Mouse (Mus musculus) left cerebral cortex, adult 8-10 months (tissue): Measurements from ENCODE around the gene Wnt8b. TPM values are rescaled to one million over a fixed set of nuclear protein-coding genes. Genes with fewer than 3 reads are reported as not detected.

Experiments used
- DNase-seq, 2 experiments: peaks; one replicate each; pipeline ENCODE4 v3.0.0; 2022; ENCODE audit warnings: low spot score in 2 of 2
- total RNA-seq, 4 experiments: library from RNA; stranded (reverse); gene quantifications; 2 replicates each; pipeline ENCODE4 v1.2.4; 2022

Gene Wnt8b
- total RNA-seq, 4 experiments from 2014 or later, result 0.30 to 0.78 (median 0.58) TPM

DNA sequence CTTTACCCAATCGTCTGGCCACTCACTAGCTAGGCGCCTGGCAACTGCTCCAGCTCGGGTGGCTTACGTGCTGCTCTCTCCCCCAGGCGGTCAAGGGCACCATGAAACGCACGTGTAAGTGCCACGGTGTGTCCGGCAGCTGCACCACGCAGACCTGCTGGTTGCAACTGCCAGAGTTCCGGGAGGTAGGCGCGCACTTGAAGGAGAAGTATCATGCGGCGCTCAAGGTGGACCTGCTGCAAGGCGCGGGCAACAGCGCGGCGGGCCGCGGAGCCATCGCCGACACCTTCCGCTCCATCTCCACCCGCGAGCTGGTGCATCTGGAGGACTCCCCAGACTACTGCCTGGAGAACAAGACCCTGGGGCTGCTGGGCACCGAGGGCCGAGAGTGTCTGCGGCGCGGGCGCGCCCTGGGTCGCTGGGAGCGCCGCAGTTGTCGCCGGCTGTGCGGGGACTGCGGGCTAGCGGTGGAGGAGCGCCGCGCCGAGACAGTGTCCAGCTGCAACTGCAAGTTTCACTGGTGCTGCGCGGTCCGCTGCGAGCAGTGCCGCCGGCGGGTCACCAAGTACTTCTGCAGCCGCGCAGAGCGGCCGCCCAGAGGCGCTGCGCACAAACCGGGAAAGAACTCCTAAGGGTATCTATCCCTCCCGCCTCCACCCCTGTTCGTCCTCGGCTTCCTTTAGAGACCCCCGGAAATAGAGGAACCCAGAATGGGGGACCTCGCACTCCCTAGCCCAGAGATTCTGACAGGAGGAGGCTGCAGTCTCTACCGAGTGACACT lies 18.4 kb downstream of the Wnt8b start:
- peak in 1 of 2 experiments; percentile 10 for DNase-seq

DNA sequence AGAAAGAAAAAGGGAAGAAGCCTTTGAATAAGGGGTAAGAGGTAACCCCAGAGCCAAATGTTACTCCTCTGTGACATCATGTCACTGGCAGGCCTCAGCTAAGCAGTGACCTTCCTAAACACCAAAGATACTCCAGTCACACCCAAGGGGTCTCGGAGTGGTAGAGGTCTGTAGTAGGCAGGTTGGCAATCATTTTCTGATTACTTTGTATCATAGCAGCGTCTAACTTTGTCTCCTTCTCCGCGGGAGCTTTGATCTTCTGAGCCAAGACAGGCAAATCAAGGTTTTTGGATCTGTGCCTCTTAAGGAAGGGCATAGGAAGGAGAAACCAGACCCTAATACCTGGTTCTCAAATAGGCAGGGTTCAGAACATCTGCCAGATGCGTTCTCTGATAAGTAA lies 19.3 kb downstream of the Wnt8b start:
- DNase-seq, result no peak

DNA sequence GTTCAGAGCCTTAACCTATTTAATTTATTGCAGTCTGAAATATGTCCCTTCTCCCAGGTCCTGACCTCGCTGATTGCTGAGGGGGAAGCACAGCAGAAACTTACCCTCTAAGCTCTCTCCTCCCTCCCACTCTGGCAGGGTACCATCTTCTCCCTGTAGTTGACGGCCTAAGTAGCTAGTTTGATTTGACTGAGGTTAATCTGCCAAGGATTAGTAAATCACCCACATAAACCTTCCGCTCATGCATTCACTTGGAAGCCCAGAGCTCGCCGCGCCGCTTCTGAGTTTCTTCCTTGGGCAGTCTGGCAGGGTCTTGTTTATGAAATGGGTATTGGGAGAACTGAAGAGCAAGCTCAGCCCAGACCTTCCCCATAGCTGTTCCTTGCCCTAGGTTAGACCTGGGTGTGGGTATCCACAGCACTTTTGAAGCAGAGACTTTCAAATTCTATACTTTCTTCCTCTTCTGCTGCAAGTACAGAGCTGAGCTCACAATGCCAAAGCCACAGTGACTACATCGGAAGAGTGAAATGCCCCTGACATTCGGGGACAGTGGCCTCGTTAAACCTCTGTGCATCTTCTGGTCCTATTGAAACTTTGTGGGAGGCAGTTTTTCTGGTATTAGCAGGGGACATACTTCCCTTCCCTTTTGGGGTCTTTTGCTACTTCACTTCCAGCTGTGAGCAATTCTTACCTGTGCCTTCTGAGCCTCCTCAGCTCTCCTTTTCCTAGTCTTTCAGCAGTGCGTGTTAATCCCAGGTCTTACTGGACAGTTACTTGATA lies 20.0 kb downstream of the Wnt8b start:
- DNase-seq, result no peak

DNA sequence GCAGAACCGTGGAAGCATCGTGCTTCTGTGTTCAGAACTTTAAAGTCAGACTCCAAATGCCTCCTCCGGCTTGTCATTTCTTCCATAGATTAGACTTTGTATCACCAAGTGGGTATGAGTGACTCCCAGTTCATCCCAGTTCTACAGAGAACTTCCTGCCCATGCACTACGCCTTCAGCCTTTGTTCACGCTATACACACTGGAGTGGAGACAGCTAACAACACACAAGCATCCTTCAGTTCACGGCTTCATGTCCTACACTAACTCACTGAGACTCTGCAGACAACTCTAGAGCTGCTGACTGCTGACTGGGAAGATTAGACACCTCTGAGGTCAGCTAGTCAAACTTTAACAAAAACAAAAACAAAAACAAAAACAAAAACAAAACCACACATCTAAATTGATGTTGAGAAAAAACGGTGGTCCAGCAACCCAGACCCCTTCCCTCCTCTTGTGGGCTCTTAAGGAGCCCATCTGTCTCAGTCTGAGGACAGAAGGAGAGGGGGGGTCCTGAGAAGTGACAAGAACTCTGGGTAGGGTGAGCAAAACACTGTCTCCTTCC lies 20.7 kb downstream of the Wnt8b start:
- no peak for DNase-seq

DNA sequence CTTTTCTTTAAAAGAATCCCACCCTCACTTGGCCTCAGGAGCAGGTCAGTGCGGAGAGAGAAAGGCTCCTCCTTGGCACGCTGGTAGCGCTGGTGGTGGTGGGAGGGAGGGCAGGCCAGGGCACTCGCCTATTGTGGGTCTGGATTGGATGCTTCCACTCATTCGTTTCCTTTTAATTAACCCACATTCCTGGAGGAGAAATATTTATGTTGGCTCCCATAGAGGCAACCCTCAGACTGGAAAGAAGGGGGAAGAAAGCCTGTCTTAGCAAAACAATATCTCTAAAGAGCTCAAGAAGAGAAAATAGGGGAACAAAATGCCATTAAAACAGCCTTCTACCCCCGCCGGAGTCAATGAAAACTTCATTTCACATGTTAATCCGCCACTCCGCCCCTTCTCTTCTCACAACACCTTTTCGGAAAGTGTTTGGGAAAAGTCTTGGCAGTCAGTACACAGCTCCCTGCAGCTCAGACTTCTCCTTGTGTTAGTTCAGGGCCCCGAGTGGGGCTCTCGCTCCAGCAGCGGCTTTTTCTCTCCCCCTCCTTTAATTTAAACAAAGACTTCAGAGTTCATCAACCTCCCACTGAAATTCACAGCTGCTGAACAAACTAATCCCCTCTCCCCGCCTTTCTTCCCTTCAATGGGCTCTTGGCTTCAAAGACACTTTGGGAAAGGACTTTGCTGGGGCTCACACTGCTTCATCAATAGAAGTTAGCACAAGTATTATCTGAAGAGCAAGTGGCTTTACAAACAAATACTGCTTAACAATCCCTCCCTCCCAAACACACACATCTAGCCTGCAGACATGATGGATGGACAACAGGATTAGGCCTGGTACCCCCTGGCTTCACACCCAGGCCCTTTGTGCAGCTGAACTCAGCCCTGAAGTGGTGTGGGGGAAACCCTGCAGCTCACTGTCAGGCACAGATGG lies 21.5 kb downstream of the Wnt8b start:
- DNase-seq, result no peak

DNA sequence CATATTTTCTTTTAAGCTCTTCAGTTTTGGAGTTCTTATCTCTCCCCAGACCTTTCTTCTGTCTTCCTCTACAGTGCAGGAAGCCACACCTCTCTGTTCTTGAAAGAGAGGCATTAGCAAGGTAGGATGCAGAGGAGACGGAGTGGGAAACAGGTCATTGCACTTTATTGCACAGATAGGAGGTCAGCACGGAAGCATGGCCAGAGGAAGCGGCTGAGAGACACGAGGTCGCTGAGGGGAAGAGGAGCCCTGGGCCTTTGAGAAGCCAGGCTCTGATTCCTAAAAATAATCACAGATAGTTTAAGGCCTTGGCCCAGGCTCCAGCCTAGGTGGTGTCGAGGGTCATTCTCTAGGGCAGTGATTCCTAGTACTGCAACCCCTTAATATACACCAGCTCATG lies 22.5 kb downstream of the Wnt8b start:
- DNase-seq, result no peak

DNA sequence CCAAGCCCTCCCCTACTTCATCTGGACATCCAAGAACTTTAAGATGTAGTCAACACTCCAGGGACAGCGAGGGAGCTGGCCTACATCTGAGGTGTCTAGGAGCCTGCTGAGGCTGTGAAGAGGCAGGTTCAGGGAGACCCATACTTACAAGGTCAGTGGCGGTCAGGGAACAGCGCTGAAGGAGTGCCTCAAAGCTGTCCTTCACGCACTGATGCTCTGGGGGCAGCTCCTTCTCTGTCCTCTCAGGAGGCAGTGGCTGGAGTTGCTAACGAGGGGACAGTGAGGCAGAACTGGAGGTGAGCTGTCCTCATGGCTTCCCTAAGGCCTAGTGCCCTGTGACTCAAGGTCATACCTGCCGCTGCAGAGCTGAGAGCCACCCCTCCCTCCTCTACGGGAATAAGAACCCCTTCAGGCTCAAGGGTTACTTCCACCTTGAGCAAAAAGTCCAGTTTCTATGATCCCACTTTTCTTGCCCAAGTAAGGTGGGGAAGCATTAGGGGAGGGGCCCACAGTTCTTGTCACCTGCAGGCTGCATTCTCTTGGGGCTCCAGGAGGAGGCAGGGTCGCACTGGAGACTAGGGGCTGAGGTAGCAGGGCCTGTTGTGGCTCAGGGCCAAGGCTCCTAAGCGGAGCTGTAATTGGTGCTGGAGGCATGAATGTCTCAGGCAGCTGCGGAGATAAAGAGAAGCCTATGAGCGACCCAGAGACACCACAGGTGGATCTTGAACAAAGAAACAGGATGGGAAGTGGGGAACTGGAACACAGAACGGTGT lies 24.9 kb downstream of the Wnt8b start:
- no peak for DNase-seq

DNA sequence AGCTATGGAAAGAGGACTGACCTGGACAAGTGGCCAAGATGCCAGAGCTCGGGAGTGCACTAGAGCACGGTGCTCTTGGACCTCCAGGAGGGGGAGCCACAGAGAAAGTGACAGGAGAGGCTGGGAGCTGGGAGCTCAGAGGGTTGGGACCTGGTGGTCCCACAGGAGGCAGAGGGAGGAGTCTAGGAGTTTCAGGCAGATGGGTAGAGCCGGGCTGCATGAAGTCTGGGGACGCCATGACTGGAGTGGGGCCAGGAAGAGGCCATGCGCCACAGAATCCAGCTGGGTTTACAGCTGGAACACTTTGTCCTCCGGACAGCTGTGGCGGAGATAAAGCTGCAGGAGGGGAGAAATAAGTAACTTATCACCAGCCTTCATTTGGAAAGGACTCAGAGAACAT lies 25.9 kb downstream of the Wnt8b start:
- DNase-seq, result no peak

DNA sequence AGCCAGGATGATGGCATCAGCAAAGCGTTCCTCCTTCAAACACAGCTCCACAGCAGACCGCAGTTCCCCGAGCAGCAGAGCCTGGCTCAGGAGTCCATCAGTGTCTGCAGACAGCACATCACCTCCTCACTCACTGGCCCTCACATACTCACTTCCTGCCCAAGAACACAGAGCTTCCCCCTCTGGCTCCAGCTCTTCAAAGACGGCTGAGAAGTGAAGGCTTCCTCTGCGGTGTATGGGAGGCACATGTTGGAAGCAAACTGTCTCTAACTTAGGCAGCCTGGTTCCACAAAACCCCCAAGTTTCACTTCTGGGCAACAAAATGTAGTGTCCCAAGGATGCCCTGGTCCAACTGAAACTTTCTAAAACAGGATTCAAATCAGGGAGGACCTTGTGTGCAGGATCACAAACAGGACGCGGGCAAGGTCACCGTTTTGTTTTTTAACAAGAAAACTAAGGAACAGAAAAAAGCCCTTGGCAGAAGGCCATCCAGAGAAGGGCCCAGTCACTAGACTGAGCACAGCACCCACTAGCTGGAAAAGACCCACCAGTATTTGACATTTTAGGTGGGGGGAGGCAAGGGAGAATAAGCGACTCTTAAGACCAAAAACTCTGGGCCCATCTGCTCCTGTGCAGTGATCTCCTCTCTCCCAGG lies 32.4 kb downstream of the Wnt8b start:
- no peak for DNase-seq

DNA sequence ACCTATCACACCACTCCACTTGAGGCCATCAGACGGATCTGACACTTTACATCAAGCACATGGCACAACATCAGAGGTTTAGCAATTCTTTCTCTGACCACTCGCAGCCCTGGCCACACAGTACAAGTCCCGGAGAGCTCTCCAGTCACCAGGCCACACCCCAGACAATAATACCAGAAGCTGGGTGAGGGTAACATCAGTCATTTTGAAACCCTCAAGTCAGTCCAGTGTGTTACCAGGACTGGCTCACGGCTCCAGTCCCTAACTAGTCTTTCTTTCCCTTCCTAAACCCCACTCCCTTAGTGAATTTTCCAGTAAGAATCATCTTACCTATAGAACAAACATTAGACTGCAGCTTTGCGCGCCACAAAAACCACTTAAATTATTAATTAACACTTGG lies 36.7 kb downstream of the Wnt8b start:
- no peak for DNase-seq

DNA sequence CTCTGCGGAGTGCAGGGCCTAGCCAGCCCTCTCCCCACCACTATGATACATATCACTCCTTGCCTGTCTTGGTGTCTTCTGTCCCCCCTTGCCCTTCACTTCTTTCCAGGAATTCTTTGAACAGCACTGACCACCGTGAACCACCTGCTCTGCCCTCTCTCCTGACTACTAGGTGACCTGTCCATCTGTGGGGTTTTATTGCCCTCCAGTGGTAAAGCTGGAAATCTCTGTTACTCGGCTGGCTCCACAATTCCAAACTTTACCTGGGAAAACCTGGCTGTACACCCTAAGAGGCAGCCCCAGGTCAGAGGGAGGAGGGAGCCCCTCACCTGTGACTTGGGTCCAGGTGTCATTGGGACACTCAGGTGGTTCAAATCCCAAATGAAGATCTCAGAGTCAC lies 42.1 kb downstream of the Wnt8b start:
- no peak for DNase-seq

DNA sequence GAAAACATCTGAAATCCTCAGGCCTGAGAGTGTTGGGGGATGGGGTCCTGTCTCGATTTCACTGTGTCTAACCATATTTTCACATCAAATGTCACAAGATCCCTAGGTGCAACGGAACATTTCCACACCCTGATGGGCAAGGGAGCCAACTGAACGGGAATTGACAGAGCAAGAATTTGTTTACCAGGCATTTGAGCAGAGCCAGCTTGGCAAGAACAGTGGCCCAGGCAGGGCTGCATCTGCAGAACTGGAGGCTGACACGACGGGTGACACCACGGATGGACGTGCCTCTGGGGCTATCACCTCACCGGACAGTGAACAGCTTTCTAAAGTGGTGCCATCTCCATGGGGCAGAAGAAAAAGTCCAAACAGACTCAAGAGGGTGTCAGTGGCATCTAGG lies 44.1 kb downstream of the Wnt8b start:
- DNase-seq, result no peak

DNA sequence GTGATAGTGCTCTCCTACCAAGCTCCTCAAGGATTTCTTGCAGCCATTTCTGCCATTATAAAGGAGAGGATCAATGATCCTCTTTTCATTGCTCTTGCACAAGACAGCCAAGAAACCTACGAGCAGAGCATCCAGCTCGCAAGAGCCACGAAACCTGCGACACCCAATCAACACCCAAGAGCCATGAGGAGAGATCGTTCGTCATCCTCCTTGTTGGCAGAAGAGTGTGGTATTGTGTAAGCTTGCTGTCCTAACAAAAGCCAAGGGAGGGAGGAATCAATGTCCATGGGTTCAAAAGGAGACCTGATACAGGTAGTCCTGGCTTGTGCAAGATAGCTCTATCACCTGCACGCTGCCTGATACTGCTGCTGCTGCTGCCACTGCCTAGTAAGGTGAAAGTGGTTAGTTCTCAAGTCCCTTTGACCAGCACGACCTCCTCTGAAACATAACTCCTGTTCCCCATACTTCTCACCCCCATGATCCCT lies 49.5 kb downstream of the Wnt8b start:
- DNase-seq, result no peak

DNA sequence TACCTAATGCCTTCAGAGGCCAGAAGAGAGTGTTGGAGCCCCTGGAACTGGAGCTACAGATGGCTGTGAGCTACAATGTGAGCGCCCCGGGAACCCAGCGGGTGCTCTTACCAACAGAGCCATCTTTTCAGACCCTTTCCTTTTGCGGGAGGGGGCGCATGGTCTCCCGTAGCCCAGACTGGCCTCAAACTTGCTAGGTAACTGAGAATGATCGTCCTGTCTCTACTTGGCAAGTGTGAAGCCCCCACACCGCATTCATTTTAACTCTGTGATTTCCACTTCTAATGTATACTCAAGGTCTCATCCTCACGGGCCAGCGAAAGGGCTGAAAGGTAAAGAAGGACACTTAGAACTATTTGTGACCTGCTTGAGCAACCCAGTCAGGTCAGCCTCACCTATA lies 51.1 kb downstream of the Wnt8b start:
- no peak for DNase-seq

DNA sequence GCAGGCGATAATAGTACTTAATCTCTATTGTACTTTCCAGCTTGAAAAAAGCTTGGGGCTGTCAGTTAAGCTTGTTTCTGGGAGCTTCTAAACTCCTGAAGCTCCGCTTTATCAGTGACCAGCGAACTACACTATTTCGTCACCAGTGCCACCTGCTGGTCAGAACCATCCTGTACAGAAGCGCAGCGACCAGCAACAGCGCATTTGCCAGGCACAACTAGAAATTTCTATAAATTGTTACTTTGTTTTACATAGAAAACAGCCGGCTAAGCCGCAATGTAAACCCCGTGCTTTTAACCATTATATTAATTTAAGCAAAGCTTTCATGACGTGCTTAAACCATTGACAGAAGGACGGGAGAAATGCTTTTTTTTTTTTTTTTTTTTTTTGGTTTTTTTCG lies 51.5 kb downstream of the Wnt8b start:
- peak in 1 of 2 experiments; percentile 32 for DNase-seq

DNA sequence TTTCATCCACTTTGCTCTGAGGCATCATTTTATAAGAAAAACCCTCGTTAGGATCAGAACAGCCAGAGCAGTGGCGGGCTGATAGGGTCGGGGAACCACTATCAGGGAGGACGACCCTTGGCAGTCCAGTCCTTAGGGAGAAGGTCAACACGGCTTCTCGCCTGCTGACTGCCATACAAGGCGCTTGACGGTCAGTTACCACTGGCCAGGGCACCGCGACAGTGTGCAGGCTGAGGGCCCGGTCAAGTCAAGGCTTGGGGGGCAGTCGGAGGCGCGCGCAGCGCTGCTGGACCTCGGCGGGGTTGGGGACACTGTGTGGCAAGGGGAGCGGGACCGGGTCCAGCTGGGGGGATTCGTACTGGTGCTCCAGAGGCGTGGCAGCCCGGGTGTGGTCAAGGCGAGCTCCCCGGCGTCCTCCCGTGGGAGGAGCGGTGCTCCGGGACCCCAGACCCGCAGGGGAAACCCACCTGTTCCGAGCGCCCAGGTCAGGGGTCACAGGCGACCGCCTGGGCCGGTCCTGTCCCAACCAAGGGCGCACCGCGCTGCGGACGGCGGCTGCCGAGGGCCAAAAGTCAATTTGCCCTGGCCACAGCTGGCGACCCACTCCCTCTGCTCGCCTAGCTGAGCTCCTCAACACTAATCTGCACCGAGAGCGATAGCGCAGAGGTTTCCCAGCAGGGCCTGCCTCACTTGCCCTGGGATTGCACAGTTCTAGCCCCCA lies 52.2 kb downstream of the Wnt8b start, which contains the start of gene Sec31b:
TSS of gene Sec31b (minus strand) at position 544 of the 721 bp plus-strand sequence.
- DNase-seq, result no peak

DNA sequence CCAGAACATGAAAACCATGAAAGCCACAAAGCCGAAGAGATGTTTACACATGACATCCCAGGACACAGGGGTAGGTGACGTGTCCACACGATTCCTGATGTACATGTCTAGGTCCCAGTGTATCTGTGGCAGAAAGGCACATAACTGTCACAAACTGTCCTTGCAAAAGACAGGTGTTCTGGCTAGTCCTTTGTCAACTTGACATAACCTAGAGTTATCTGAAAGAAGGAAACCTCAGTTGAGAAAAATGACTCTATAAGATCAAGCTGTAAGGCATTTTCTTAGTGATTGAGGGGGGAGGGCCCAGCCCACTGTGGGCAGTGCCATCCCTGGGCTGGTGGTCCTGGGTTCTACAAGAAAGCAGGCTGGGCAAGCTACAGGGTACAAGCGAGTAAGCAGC lies 59.5 kb downstream of the Wnt8b start, which contains the start of gene Gm20538:
TSS of gene Gm20538 (minus strand) at position 101 of the 400 bp plus-strand sequence.
- no peak for DNase-seq

DNA sequence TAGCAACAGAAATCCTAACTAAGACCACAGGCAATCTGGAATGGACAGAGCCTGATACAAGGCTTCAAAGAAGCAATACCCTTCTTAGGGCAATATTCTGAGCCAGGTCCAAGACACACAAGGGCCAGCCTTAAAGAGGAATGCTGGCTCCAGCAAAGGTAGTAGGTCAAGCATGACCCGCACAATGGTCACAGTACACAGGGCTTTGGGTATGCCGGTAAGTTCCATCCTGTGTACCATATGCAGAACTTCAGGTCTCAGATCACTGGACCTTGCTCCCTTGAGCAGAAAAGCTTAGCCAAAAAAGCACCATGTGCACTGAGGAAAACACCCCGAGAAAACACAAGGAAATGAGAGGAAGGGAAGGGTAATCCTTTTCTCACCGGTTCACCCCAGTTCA lies 60.0 kb downstream of the Wnt8b start:
- DNase-seq, result no peak

DNA sequence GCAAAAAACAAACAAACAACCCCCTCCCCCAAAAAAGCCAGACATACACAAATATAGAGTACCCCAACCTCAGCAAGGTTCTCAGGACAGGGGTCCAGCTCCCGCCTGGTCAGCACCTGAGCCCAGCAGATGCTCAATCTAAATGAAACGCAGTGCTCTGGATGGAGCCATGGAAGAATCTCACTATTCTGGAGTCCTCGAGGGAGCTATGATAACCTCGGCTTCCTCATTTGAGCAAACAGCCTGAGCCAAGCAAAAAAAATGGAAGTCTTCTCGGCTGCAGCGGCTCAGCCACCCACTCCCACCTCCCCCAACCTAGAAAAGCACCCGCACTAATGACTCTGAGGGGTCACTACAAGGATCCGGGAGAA lies 61.2 kb downstream of the Wnt8b start:
- no peak for DNase-seq
